Mouse (Mus musculus): ENCODE results near the gene Jakmip3. TPM values are rescaled to one million over a fixed set of nuclear protein-coding genes. Genes with fewer than 3 reads are reported as not detected.

Jakmip3 gene
- polyA plus RNA-seq, 1 experiment from 2014 or later, result 0.14 TPM

DNA sequence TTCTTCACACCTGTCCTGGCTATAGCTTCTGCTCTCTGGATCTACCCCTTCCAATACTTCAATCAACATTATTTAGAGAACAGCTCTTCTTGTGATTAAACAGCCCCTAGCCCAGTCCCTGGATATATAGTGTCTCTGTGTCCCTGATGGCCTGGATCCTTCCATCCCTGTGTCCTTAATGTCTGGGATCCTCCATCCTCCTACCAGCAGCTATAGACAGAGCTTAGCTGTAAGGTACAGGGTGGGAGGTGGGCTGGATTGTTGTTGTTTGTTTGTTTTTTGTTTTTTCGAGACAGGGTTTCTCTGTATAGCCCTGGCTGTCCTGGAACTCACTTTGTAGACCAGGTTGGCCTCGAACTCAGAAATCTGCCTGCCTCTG lies 179.2 kb downstream of the Jakmip3 start:
- Histone ChIP-seq H3K27me3 (replicated peaks; ENCODE audit: control insufficient read depth, insufficient read depth, low read length) (no peaks in the 10 kb centered on the region), H3K9me3 (ENCODE audit: control insufficient read depth) (no peaks in the 10 kb centered on the region), H3K9ac (ENCODE audit: low read depth, low read length) (no peak overlapping the region), H3K4me3 (ENCODE audit: low read depth, low read length) (no peak overlapping the region), H3K4me1 (replicated peaks; ENCODE audit: control insufficient read depth, insufficient read depth, low read length) (no peaks in the 10 kb centered on the region), H3K4me2 (replicated peaks; ENCODE audit: low read depth) (no peak overlapping the region), H3K36me3 (ENCODE audit: control insufficient read depth, insufficient read depth) (no peaks in the 10 kb centered on the region), H3K27ac (ENCODE audit: low read depth, low read length) (no peak overlapping the region)
- ATAC-seq, result no peak
- WGBS, result 45% methylated on average over 2 of the region's 2 CpGs
- TF ChIP-seq CTCF (IDR thresholded peaks at IDR 0.05; ENCODE audit: low read depth), result no peak

DNA sequence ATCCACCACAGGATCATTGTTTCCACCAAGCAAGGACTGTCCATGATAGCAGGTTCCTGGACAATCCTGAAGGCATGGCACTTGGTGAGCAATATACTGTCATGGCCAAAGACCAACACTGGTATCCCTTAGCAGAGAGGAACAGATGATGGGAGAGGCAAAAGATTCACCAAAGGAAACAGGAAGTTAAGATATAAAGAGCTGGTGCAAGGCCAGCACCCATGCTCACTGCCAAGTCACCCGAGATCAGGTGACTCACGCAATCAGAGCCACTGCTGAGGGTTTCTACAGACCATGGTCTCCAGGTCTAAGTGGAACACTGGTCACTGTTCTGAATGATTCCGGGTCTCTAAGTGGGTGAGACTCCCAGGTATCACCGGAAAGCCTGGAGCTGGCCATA lies 185.4 kb downstream of the Jakmip3 start:
- Histone ChIP-seq H3K4me3 (ENCODE audit: low read depth, low read length) (no peak overlapping the region), H3K9me3 (ENCODE audit: control insufficient read depth) (no peaks in the 10 kb centered on the region), H3K9ac (ENCODE audit: low read depth, low read length) (no peak overlapping the region), H3K4me1 (replicated peaks; ENCODE audit: control insufficient read depth, insufficient read depth, low read length) (no peaks in the 10 kb centered on the region), H3K4me2 (replicated peaks; ENCODE audit: low read depth) (no peak overlapping the region), H3K27ac (ENCODE audit: low read depth, low read length) (no peak overlapping the region), H3K36me3 (ENCODE audit: control insufficient read depth, insufficient read depth) (no peaks in the 10 kb centered on the region), H3K27me3 (replicated peaks; ENCODE audit: control insufficient read depth, insufficient read depth, low read length) (no peaks in the 10 kb centered on the region)
- WGBS, result 77% methylated on average over 4 of the region's 4 CpGs
- ATAC-seq, result no peak
- no peak for TF ChIP-seq CTCF (IDR thresholded peaks at IDR 0.05; ENCODE audit: low read depth)

DNA sequence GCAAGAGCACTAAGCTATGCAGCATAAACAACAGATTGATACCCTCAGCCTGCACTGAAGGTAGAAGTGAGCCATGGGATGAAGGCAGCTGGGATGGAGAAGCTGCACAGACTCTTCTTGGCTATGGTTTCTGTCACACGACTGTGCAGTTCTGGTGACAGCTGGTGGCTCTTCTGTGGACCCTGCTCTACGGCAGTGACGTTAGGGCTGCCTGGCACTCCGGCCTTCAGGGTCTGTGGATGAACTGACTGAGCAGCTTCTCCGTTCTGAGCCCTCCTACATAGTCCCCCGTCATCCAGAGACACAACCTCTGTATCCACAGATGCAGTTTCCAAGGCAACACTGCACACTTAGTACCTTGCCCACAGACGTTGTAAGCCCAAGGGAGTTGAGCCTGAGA lies 186.0 kb downstream of the Jakmip3 start:
- H3K36me3 ChIP-seq (ENCODE audit: control insufficient read depth, insufficient read depth), result no peaks in the 10 kb centered on the region
- H3K27ac ChIP-seq (ENCODE audit: low read depth, low read length), result no peak overlapping the region
- TF ChIP-seq CTCF (IDR thresholded peaks at IDR 0.05; ENCODE audit: low read depth), result no peak
- no peaks in the 10 kb centered on the region for H3K4me1 ChIP-seq (replicated peaks; ENCODE audit: control insufficient read depth, insufficient read depth, low read length)
- H3K9ac ChIP-seq (ENCODE audit: low read depth, low read length), result no peak overlapping the region
- H3K9me3 ChIP-seq (ENCODE audit: control insufficient read depth), result no peaks in the 10 kb centered on the region
- H3K27me3 ChIP-seq (replicated peaks; ENCODE audit: control insufficient read depth, insufficient read depth, low read length), result no peaks in the 10 kb centered on the region
- H3K4me3 ChIP-seq (ENCODE audit: low read depth, low read length), result no peak overlapping the region
- WGBS, result 65% methylated on average over 7 of the region's 7 CpGs
- ATAC-seq, result no peak
- no peak overlapping the region for H3K4me2 ChIP-seq (replicated peaks; ENCODE audit: low read depth)

DNA sequence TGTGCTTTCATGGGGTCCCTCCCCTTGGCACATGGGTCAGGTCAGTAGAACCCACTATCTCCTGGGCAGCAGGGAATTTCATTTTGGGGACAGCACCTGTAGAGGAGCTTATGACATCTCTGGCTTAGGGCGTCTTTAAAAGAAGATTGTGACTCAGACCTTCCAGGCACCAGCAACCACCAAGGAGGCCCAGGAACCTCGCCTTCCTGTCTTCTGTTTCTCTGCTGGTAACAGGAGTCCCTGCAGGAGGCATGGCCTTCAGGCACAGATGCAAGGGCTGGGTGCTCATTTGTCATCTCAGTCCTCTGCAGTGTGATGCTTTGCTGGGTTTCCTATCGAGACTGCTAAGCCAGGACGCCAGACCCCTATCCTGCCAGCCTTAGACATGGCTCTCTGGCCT lies 188.5 kb downstream of the Jakmip3 start:
- Histone ChIP-seq H3K4me2 (replicated peaks; ENCODE audit: low read depth) (no peak overlapping the region), H3K9ac (ENCODE audit: low read depth, low read length) (no peak overlapping the region), H3K36me3 (ENCODE audit: control insufficient read depth, insufficient read depth) (no peaks in the 10 kb centered on the region), H3K4me3 (ENCODE audit: low read depth, low read length) (no peak overlapping the region), H3K9me3 (ENCODE audit: control insufficient read depth) (no peaks in the 10 kb centered on the region), H3K27me3 (replicated peaks; ENCODE audit: control insufficient read depth, insufficient read depth, low read length) (no peaks in the 10 kb centered on the region), H3K4me1 (replicated peaks; ENCODE audit: control insufficient read depth, insufficient read depth, low read length) (no peaks in the 10 kb centered on the region), H3K27ac (ENCODE audit: low read depth, low read length) (no peak overlapping the region)
- no peak for ATAC-seq
- WGBS, result 64% methylated on average over 4 of the region's 4 CpGs
- no peak for TF ChIP-seq CTCF (IDR thresholded peaks at IDR 0.05; ENCODE audit: low read depth)

DNA sequence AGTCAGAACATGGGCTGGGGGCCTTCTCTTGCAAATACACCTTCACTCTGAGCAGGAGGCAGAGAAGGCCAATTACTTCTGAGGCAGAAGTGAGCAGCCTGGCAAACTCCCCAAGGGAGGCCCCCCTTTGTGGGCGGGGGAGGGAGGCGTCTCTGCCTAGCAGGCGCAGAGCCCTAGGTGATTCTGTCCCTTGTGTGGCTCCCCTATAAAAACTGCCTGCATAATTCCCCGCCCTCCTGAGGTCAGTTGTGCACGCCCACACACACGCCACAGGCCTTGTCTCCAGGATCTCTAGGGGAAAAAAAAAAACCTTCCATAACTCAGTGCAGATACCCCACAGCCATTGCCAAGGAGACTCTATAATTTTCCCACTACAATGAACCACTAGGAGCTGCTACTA lies 189.8 kb downstream of the Jakmip3 start:
- Histone ChIP-seq H3K9me3 (ENCODE audit: control insufficient read depth) (no peaks in the 10 kb centered on the region), H3K36me3 (ENCODE audit: control insufficient read depth, insufficient read depth) (no peaks in the 10 kb centered on the region), H3K4me1 (replicated peaks; ENCODE audit: control insufficient read depth, insufficient read depth, low read length) (no peaks in the 10 kb centered on the region), H3K9ac (ENCODE audit: low read depth, low read length) (no peak overlapping the region), H3K27me3 (replicated peaks; ENCODE audit: control insufficient read depth, insufficient read depth, low read length) (no peaks in the 10 kb centered on the region), H3K4me3 (ENCODE audit: low read depth, low read length) (no peak overlapping the region), H3K27ac (ENCODE audit: low read depth, low read length) (no peak overlapping the region), H3K4me2 (replicated peaks; ENCODE audit: low read depth) (no peak overlapping the region)
- ATAC-seq, result no peak
- TF ChIP-seq CTCF (IDR thresholded peaks at IDR 0.05; ENCODE audit: low read depth), result no peak
- 22% methylated on average over 6 of the region's 6 CpGs for WGBS

DNA sequence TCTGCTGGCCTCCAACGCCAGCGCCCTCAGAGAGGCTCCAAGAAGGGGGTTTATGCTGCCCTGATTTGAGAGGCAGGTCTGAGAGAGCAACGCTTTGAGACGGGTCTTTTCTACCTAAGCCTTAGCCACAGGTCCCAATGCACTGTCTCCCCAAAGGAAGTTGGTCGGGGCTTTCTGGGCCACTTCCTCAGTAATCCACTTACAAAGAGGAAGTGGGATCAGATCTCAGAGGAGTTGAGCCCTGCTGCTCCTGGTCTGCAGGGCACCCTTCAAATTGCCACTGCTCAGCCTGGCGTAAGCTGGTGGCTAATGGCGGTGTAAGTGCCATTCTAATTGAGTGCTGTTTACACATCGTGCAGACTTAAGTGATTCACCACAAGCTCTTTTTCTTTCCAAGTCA lies 191.0 kb downstream of the Jakmip3 start:
- Histone ChIP-seq H3K36me3 (ENCODE audit: control insufficient read depth, insufficient read depth) (no peaks in the 10 kb centered on the region), H3K4me1 (replicated peaks; ENCODE audit: control insufficient read depth, insufficient read depth, low read length) (no peaks in the 10 kb centered on the region), H3K27me3 (replicated peaks; ENCODE audit: control insufficient read depth, insufficient read depth, low read length) (no peaks in the 10 kb centered on the region), H3K4me2 (replicated peaks; ENCODE audit: low read depth) (no peak overlapping the region), H3K9ac (ENCODE audit: low read depth, low read length) (no peak overlapping the region), H3K4me3 (ENCODE audit: low read depth, low read length) (no peak overlapping the region), H3K27ac (ENCODE audit: low read depth, low read length) (no peak overlapping the region), H3K9me3 (ENCODE audit: control insufficient read depth) (no peaks in the 10 kb centered on the region)
- no peak for TF ChIP-seq CTCF (IDR thresholded peaks at IDR 0.05; ENCODE audit: low read depth)
- ATAC-seq, result no peak
- WGBS, result 66% methylated on average over 8 of the region's 8 CpGs

DNA sequence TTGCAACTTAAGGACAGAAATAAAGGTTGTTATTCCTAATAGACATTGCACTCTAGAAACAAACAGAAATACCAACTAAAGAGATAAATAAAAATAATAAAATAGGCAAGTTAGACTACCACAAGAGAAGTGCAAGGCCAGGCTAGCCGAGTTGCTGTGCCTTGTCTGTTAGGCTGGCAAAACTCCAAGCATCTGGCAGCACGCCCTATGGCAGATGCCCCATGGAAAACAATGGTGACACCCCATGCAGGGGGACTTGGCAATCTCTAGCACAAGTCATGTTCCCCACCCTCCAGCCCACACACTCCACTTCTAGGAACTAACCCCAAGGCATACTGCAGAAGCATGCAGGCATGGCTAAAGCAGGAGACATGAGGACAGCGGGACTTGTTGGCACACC lies 192.9 kb downstream of the Jakmip3 start:
- ATAC-seq, result no peak
- H3K27me3 ChIP-seq (replicated peaks; ENCODE audit: control insufficient read depth, insufficient read depth, low read length), result no peaks in the 10 kb centered on the region
- no peak overlapping the region for H3K27ac ChIP-seq (ENCODE audit: low read depth, low read length)
- no peak for TF ChIP-seq CTCF (IDR thresholded peaks at IDR 0.05; ENCODE audit: low read depth)
- 78% methylated on average over 3 of the region's 3 CpGs for WGBS
- H3K4me1 ChIP-seq (replicated peaks; ENCODE audit: control insufficient read depth, insufficient read depth, low read length), result no peaks in the 10 kb centered on the region
- no peaks in the 10 kb centered on the region for H3K36me3 ChIP-seq (ENCODE audit: control insufficient read depth, insufficient read depth)
- no peaks in the 10 kb centered on the region for H3K9me3 ChIP-seq (ENCODE audit: control insufficient read depth)
- H3K4me3 ChIP-seq (ENCODE audit: low read depth, low read length), result no peak overlapping the region
- no peak overlapping the region for H3K4me2 ChIP-seq (replicated peaks; ENCODE audit: low read depth)
- no peak overlapping the region for H3K9ac ChIP-seq (ENCODE audit: low read depth, low read length)

Other genes starting within 250 kb of the Jakmip3 start
- gene Ppp2r2d, start 94.7 kb upstream of the Jakmip3 start, polyA plus RNA-seq (2015; fragmentation: Nextera tagmentation; extraction: Ambion mirVana), result 24.9 and 27.2 TPM in 2 replicates
- 10.5 and 11.7 TPM in 2 replicates for gene Mapk1ip1, start 94.5 kb upstream of the Jakmip3 start, polyA plus RNA-seq (2015; fragmentation: Nextera tagmentation; extraction: Ambion mirVana)
- gene Bnip3, start 31.2 kb upstream of the Jakmip3 start, polyA plus RNA-seq (2015; fragmentation: Nextera tagmentation; extraction: Ambion mirVana), result 71.8 and 73.0 TPM in 2 replicates
- 4.5 and 4.7 TPM in 2 replicates for gene Dpysl4, start 145.3 kb downstream of the Jakmip3 start, polyA plus RNA-seq (2015; fragmentation: Nextera tagmentation; extraction: Ambion mirVana)